Comparison of ENCODE assay signal across 8 mouse cellular contexts in the genomic region with DNA sequence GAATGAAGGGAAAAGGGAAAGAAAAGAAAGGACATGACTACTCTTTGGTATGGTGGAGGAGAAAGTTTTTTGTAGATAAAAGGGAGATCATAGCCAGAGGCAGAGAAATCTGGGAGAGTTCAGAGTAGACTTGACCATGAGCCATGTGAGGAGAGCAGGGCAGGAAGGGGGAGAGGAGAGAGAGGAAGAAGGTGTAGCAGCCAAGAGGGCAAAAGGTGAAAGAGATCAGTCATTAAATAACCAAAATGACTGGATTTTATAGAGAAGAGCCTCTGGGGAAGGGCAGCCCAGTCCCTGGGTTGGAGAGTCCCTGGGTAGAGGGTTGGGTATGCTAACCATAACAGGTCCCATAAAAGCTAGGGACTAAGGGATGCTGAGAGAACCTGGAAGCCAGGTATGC. TPM values are rescaled to one million over a fixed set of nuclear protein-coding genes. Genes with fewer than 3 reads are reported as not detected.
DNase-seq lines count a peak whose midpoint lies in the region; ATAC-seq and TF ChIP-seq lines count a peak whose summit lies in the region.

No protein-coding gene starts in this region.

- ATAC-seq in heart, embryonic 12.5 days (ENCODE audit: insufficient number of reproducible peaks, low FRiP score), result no peak
- ATAC-seq in intestine, embryonic 16.5 days, result no peak
- ATAC-seq in midbrain, embryonic 12.5 days (ENCODE audit: low FRiP score, low read depth), result peak; percentile 8; the same call in 1 of the 2 replicates

- no peak overlapping the region for H3K27ac ChIP-seq in heart, embryonic 12.5 days (ENCODE audit: poor library complexity, severe bottlenecking)
- H3K27ac ChIP-seq in brown adipose tissue, adult 24 weeks (replicated peaks; ENCODE audit: low read depth, low read length), result 0 out of 2 replicates have a peak overlapping the region, but pooled peaks have one; percentile 8
- H3K27ac ChIP-seq in intestine, embryonic 16.5 days (ENCODE audit: low read length), result no peak overlapping the region
- H3K27ac ChIP-seq in midbrain, embryonic 12.5 days (replicated peaks), result no peak overlapping the region

- H3K4me2 ChIP-seq in heart, embryonic 12.5 days, result peak overlapping the region; percentile 68
- H3K4me2 ChIP-seq in intestine, embryonic 16.5 days (ENCODE audit: low read depth, low read length), result peak overlapping the region; percentile 69
- H3K4me2 ChIP-seq in midbrain, embryonic 12.5 days (replicated peaks), result peak overlapping the region; percentile 62

- no peaks in the 10 kb centered on the region for H3K27me3 ChIP-seq in heart, embryonic 12.5 days (replicated peaks)
- no peaks in the 10 kb centered on the region for H3K27me3 ChIP-seq in intestine, embryonic 16.5 days (replicated peaks; ENCODE audit: control insufficient read depth, insufficient read depth, low read length)
- no peaks in the 10 kb centered on the region for H3K27me3 ChIP-seq in midbrain, embryonic 12.5 days

- H3K9me3 ChIP-seq in heart, embryonic 12.5 days (replicated peaks), result no peaks in the 10 kb centered on the region
- H3K9me3 ChIP-seq in intestine, embryonic 16.5 days (ENCODE audit: control insufficient read depth, low read length), result no peaks in the 10 kb centered on the region
- no peaks in the 10 kb centered on the region for H3K9me3 ChIP-seq in midbrain, embryonic 12.5 days

- no peak for TF ChIP-seq CTCF in lung, adult 2 months (IDR thresholded peaks at IDR 0.05; ENCODE audit: insufficient read depth, low read length)

- no peak overlapping the region for H3K4me3 ChIP-seq in heart, embryonic 12.5 days
- H3K4me3 ChIP-seq in brown adipose tissue, adult 24 weeks (ENCODE audit: insufficient read depth, low read depth, low read length), result no peak overlapping the region; the same call in 1 of the 2 replicates
- H3K4me3 ChIP-seq in intestine, embryonic 16.5 days (ENCODE audit: low read length), result no peak overlapping the region; the same call in 1 of the 2 replicates
- H3K4me3 ChIP-seq in midbrain, embryonic 12.5 days, result 0 out of 2 replicates have a peak overlapping the region, but pooled peaks have one; percentile 85
- H3K4me3 ChIP-seq in lung, adult 2 months (replicated peaks; ENCODE audit: extremely low read depth, low read depth, low read length), result no peak overlapping the region

- TF ChIP-seq POLR2A in lung, adult 2 months (IDR thresholded peaks at IDR 0.05; ENCODE audit: borderline replicate concordance, extremely low read depth, low read depth, low read length), result no peak

- intact Hi-C loops in heart, postnatal 10 days (cut with DNase I), result loop anchor here (5.0 kb wide), 4 partner anchors 86 to 349 kb away; a partner anchor contains a TSS

- 0 out of 2 replicates have a peak, but pooled peaks cover 3% of the 10 kb centered on the region for H3K36me3 ChIP-seq in heart, embryonic 12.5 days
- H3K36me3 ChIP-seq in intestine, embryonic 16.5 days (ENCODE audit: control insufficient read depth, insufficient read depth, low read length), result no peaks in the 10 kb centered on the region
- no peaks in the 10 kb centered on the region for H3K36me3 ChIP-seq in midbrain, embryonic 12.5 days

- no peak for DNase-seq in heart, postnatal 10 days
- no peak for DNase-seq in cerebellum, postnatal 36 days
- DNase-seq in lung, adult 2 months, result no peak
- no peak for DNase-seq in urinary bladder, adult 18-20 months (ENCODE audit: low spot score in 2 of 2)

- peaks cover 3% of the 10 kb centered on the region; the same call in 1 of the 2 replicates for H3K4me1 ChIP-seq in heart, embryonic 12.5 days (replicated peaks)
- peaks cover 10% of the 10 kb centered on the region for H3K4me1 ChIP-seq in brown adipose tissue, adult 24 weeks (ENCODE audit: control insufficient read depth, insufficient read depth, insufficient read length, low read length)
- H3K4me1 ChIP-seq in intestine, embryonic 16.5 days (ENCODE audit: control insufficient read depth, insufficient read depth, low read length), result no peaks in the 10 kb centered on the region
- H3K4me1 ChIP-seq in midbrain, embryonic 12.5 days, result 0 out of 2 replicates have a peak, but pooled peaks cover 18% of the 10 kb centered on the region
- H3K4me1 ChIP-seq in lung, adult 2 months (ENCODE audit: control insufficient read depth, insufficient read depth, low read length), result peaks cover 7% of the 10 kb centered on the region

- H3K9ac ChIP-seq in heart, embryonic 12.5 days, result no peak overlapping the region
- no peak overlapping the region for H3K9ac ChIP-seq in intestine, embryonic 16.5 days (ENCODE audit: low read depth, low read length)
- H3K9ac ChIP-seq in midbrain, embryonic 12.5 days (replicated peaks), result no peak overlapping the region

RNA-seq across cellular contexts. Expression of a gene that starts 0.9 kb away (rescaled TPM):
- polyA plus RNA-seq in heart, embryonic 12.5 days (2016; fragmentation: Nextera tagmentation; extraction: Ambion mirVana), result 7.8 and 8.9 TPM in 2 replicates
- total RNA-seq in heart, postnatal 10 days (2021), result 10 to 100 TPM; 13.2 to 13.5 TPM
- 9.7 and 11.6 TPM in 2 replicates for polyA plus RNA-seq in brown adipose tissue, adult 24 weeks (2012; ENCODE audit: insufficient read depth, insufficient read length, missing spikeins)
- 5.8 and 6.4 TPM in 2 replicates for polyA plus RNA-seq in intestine, embryonic 16.5 days (2015; fragmentation: Nextera tagmentation; extraction: Ambion mirVana)
- 16.4 and 19.6 TPM in 2 replicates for polyA plus RNA-seq in midbrain, embryonic 12.5 days (2016; fragmentation: Nextera tagmentation; extraction: Ambion mirVana)
- polyA plus RNA-seq in lung, adult 2 months (2012; rRNA removed), result 10.9 and 13.9 TPM in 2 replicates
